Mouse (Mus musculus) E14TG2a.4 (cell line): Measurements from ENCODE around the gene Abca7.

Experiments used
- CTCF ChIP-seq: conservative IDR thresholded peaks from 2 replicates; pipeline ENCODE4 v1.5.1; 2014; ENCODE audit warnings: low read length
- NANOG ChIP-seq: IDR thresholded peaks from 2 replicates; pipeline ENCODE4 v1.6.1; 2014; ENCODE audit warnings: borderline replicate concordance, low read length, mixed read lengths
- POU5F1 ChIP-seq: IDR thresholded peaks from 2 replicates; pipeline ENCODE4 v1.6.1; 2014; ENCODE audit warnings: low read length, borderline replicate concordance

- TF ChIP-seq CTCF: no peak
- no peak for TF ChIP-seq NANOG
- TF ChIP-seq POU5F1: no peak
These were observed 60.8 kb downstream of the Abca7 start for GRCm38 (mm10) chr10:80056976-80057682.
